Mouse (Mus musculus) urinary bladder, postnatal 36 days (tissue): ENCODE results near the gene Dock4.

Experiments
- DNase-seq, 2 experiments: peaks; one replicate each; pipeline ENCODE4 v3.0.0; 2022; ENCODE audit warnings: low spot score in 2 of 2, mixed read lengths in 1 of 2

The Dock4 gene

DNA sequence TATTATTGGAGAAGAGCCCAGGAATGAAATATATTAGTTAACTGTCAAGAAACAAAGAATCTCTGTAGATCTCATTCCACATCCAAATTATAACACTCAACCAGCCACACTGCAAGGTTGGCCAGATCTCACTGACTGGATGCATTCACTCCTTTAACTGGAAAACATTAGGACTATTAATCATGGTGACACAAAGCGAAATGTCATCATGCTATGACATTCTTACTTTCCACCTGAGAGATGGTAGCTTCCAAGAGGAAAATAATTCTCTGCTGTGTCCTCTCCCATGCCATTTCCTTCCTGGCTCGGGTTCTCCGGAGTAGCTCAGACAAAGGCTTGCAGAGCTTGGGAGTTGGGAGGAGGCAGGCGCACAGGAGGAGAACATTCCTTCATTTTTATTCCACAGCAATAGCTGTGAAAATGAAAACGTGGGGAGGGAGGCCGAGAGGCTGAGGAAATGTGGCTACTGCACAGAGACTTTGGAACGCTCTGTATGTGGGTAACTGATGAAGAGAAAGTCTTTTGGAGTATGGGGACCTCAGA, 17.0 kb downstream of the Dock4 start:
- DNase-seq, result no peak

DNA sequence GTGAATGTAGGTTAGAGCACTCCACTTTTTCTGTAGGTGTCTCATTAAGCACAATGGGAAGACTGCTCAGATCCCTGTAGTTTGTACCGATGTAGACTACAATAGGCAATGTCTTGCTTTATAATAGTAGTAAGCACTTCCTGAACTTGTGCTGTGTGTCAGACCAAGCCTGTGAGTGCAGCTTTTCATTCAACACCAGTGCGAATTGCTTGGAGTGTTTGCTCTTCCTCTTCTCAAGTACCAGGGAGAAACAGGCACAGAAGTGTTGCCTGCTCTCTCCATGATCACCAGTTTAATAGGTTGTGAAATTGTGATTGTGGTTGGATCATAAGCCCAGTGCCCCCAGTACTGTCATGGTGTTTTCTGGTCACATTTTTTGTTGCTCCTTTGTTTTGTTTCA, 18.1 kb downstream of the Dock4 start:
- DNase-seq, result no peak

DNA sequence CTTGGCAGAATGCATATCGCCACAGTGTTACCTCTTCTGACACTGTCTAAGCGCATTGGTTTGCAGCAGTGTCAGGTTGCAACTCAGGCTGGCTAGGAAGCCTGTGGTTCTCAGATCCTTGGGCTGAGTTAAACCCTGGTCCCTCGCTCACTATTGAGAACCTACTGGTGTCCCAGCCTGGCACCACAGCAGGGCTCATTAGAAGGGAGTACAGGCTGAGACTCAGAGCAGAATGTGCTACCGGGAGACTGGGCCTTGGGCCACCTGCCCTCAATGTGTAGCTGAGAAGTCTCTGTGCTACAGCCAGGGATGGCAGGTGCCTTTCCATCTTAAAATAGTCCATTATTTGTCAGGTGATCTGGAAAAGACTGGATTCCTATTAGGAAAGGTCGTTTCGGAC, 18.5 kb downstream of the Dock4 start:
- DNase-seq, result no peak

GRCm38 (mm10) chr12:40468235-40468634, 22.5 kb downstream of the Dock4 start:
- DNase-seq, result no peak

DNA sequence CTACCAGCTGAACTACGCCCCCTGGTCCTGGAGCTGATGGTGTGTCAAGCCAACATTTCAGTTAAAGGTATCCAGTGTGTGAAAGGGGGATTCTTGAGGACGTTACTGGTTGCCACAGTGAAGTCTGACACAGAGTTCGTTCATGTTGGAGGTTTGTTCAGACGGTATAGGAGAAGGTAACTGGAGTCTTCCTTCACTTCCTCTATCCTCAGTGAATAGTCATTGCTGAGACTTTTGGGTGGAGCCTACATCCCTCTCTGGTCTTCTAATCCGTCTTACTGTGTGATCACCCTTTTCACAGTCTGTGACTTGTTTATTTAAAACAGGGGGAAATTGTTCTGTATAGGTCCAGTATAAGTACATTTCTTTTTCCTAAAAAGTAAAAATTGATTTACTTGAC, 23.3 kb downstream of the Dock4 start:
- DNase-seq, result no peak

DNA sequence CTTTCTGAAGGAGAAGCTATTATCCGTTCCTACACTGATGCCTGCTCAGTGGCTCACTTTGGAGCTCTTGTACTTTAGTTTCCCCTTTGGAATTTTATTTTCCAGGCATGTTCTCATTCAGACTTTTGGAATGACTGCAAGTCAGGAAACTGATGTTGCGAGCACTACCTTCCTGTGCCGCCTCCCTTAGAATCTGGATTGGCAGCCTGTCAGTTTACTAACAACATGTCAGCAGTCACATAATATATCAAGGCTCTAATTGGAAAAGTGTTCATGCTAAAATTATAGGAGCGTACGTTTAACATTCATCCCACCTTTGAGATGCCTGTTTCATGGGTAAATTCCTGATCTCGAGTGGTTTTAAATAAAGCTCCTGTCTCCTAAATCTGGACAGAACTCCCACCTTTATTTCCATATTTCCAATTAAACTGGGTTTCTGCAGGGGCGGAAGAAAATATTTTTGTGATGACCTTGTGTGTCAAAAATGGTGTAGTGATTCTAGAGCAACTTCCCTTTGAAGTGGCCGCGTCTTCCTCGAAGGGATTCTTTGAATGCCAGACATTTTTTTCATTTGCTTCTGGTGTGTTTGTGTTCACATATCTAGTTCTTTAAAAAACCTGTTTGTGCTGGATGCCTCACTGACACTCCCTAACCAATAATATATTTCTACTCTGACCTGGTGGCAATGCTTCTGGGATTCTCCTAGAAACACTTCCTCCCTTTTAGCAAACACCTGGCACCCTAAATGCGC, 26.1 kb downstream of the Dock4 start:
- no peak for DNase-seq

DNA sequence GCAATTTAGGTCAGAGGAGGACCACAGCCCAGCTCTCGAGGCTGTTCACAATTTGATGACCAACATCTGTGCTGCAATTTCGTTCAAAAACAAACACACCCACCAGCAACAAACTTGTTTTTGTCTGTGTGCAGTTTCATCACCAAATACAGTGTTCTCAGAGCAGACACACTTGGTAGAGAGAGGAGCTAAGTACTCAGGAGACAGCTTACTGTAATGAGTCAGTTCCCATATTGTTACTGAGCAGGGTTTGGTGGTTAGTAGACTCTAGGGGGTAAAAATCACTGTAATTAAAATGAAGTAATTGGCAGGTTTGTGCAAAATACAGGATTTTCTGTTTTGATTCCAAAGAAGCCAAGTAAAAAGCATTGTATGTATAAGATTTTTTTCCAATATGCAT, 28.0 kb downstream of the Dock4 start:
- no peak for DNase-seq

GRCm38 (mm10) chr12:40477621-40478452, 32.1 kb downstream of the Dock4 start:
- no peak for DNase-seq

DNA sequence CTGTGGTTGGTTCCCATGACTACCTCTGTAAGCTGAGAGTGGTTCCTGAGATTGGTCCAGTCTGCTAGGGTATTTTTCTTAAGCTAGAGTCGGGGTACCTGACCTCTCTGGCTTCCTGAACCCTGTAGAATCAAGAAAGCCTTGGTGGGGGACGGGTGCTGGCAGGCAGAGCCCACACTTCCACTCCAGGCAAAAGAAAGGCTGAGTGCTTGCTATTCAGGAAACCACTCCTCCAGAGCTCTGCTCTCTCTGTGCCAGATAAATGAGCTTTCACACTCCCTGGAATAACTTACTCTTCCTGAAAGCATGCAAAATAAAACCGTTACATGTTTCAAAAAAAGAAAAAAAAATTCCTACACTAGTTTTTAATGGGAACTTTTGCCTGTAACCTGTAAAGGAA, 38.5 kb downstream of the Dock4 start:
- no peak for DNase-seq

DNA sequence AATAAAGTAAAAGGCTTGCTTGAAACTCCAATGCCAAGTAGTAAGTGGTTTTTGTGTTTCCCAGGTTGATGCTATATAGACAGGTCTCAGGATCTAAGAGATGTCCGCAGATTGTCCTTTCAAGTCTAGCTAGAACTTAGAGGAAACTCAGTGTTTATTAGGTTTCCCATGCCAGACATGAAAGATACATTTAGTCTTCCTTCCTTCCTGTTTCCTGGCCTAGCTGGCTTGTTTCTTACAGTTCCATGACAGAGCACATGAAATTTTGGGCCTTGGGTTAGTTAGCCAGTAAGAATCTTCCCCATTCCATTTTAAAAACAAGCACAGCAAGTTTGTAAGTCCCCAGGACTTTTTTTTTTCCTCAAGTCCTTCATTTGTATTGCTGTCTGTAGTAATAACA, 39.5 kb downstream of the Dock4 start:
- DNase-seq, result no peak

DNA sequence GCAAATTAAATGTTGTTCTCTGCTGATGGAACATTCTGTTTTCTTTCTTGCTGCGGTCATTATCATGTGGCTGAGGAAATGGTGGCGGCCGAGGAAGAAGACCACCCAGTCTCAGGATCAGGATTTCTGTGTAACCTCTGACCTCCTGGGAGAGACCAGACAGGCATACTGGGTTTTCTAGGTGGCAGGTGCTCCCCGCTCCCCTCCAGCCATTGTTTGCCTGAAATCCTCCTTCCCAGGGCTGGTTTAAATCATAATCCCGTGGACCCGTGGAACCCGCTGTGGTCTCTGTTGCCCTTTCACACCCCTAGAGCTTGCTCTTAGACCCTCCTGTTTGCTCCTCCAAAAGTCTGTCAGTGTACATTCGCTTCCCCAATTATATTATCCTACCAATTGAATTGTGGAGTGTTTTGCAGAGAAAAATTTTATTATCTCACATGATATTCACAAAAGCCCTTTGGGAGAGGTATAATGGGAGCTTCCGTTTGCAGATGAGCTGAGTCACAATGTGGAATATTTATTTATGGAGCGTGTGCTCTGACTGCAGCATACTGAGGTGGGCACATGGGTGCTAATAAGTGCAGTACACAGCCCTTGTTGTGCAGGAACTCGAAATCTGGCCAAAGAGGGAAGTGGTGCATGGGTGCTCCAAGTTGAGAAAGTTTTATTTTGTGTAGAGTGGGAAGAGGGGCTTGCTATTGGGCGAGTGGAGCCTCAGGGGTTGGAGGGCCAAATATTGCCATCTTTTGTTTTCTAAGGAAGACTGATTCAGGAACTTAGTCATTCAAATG, 40.5 kb downstream of the Dock4 start:
- DNase-seq, result no peak

DNA sequence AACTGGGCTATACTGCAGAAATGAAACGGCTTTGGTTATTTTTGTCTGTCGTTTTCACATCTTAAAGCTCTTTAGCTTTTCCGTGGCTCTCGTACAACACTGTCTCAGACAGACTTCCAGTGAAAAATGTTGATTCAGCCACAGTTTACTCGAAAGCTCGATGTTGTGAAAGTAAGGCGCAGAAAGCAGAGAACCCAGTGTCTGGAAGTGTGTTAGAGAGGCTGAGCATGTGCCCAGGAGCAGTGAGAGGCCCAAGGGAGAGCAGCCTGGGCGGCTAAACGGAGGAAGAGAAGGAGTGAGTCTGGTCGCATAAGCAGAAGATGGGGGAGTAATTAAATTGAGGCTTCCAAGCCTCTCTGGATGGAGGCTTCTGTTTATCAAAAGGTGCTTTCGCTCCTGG, 50.6 kb downstream of the Dock4 start:
- DNase-seq, result no peak

DNA sequence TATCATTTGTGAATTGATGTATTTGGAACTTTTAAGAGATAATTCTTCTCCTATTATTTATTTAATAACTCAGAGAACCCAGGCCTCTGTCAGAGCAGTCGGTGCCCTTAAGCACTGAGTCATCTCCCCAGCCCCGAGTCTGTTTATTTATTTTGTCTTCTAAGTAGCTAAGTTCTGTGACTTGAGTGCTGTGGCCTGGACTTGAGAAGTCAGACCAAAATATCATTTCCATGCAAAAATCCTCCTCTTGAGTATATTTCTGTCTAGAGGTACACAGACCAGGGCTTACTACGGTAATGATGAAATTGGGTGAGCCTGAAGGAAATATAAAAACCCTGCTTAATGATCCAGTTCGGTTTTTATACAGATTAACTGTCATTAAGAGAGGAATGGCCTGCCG, 52.1 kb downstream of the Dock4 start:
- no peak for DNase-seq

GRCm38 (mm10) chr12:40498250-40498671, 52.5 kb downstream of the Dock4 start:
- no peak for DNase-seq

GRCm38 (mm10) chr12:40498928-40499626, 53.3 kb downstream of the Dock4 start:
- DNase-seq, result no peak

DNA sequence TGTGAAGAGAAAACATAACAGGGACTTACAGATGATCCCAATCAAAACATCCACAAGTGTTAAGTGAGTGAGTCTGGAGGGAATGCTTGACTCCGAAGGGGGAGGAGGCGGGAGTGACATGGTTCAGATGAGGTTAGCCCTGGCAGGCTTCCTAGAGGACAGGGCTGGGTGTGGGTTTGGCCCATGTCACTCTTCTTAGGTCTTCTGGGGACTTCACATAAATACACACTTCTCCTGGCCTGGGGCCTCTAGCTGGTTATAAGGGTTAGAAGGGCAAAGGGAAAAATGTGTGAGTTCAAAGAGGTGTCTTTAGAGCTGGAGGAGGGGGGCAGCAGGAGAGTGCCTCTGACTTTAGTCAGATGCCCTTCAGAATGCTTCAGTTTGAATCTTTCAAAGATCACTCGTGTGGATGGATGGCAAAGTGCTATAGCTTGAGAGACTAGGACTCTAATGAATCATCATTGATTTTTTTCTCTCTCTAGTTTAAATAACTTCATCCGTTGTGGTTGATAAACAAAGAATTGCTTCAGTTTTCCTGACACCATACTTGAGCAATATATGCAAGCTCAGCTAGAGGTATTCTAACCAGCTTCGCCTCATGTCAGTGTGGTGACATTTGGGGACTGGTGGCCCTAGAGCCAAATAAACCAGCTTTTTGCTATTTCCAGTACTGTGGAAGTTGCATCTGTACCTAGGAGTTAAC, 54.0 kb downstream of the Dock4 start:
- peak; percentile 12 to 42 for DNase-seq

GRCm38 (mm10) chr12:40501141-40501540, 55.4 kb downstream of the Dock4 start:
- DNase-seq, result no peak

DNA sequence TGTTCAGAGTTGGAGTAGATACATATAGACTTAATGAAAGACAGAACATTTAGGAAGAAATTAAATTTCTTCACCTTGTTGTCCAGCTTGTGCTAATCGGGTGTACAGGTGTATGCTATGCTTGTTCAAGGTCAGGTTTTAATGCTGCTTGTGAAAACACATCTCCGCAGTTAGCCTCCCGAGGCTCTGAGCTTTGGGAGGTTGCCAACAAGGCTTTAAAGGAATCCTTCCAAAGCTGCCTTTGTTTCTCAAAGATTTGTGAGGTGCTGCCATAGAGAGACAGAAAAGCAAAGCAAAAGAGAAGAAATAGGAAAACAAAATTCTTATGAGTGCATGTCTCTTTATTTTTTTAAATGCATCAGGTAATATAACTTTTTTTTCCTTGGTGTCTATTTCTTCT, 57.8 kb downstream of the Dock4 start:
- DNase-seq, result no peak

DNA sequence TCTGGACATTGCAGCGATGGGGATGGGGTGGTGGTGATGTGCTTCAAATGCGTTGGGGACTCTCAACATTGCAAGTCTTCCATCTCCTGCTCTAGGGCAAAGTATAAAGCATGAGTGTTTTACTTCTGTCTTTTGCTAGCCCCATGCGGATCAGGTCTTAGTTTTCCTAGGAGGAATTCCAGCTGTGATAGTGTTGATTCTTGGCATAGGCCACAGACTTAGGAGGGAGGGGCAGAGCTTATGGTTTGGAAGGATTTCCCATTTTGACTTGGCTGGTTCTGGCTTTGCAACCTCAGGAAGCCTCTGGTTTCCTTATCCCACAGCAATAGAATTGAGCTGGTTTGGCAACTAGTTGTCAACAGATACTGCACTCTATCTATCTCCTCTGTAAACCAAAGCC, 58.9 kb downstream of the Dock4 start:
- DNase-seq, result no peak

GRCm38 (mm10) chr12:40507823-40508390, 62.2 kb downstream of the Dock4 start:
- DNase-seq, result no peak

DNA sequence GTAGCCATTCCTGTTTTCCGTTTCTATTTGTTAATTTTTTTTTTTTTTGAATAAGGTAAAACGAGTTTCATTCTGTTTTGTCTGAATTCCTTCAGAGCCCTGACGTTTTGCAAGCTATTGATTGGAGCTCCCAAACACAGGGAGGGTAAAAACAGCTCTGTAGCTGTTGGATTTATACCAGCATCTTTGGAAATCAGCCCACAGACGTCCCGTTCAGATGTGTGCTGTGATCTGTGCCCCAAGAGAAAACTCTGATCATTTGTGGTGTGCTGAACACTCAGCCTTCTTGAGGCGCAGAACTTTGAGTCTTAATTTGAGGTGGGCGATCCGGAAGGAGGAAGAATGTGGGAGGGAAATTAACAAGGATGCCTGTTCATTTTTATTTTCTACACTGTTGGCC, 62.7 kb downstream of the Dock4 start:
- DNase-seq, result no peak
